Mouse (Mus musculus) skeletal muscle tissue, adult 2 months (tissue): ENCODE measurements around the gene Nubp1.

Experiments
- DNase-seq: peaks from one replicate; pipeline ENCODE4 v3.0.0-alpha.2; 2012; ENCODE audit warnings: low read depth, low spot score

Nubp1 gene

GRCm38 (mm10) chr16:10467391-10468107 is 55.8 kb downstream of the Nubp1 start:
- no peak for DNase-seq

GRCm38 (mm10) chr16:10468201-10468600 is 56.5 kb downstream of the Nubp1 start:
- no peak for DNase-seq

DNA sequence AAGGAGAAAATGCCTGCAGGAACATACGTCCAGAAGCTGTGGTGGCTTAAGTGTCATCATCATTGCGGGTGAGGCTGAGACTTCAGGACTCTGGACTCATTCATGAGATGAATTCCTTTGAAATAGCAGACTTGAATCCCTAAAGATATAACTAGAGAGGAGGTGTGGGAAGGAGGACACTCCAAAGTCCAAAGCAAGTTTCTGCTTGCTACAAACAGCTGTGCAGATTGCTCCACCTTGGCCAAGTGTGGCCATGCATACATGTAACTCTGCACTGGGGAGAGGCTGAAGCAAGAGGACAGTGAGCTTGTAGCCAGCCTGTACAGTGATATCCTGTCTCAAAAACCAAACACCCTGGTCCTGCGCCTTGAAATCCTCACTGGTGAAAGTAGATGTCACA is 60.2 kb downstream of the Nubp1 start:
- no peak for DNase-seq
